ENCODE assay signal across 17 mouse cellular contexts in genomic region chr17:67625431-67625830, GRCm38 (mm10). TPM values are rescaled to one million over a fixed set of nuclear protein-coding genes. Genes with fewer than 3 reads are reported as not detected.
DNase-seq lines count a peak whose midpoint lies in the region; ATAC-seq lines count a peak whose summit lies in the region.
"Had no signal": no experiment of that assay in that cellular context is flagged by ENCODE, and none has a peak within 500 bp of the region (broad histone marks: within the 10 kb centered on the region; RNA-seq: fewer than 3 reads in every experiment).

No protein-coding gene starts in this region.

- WGBS in midbrain, embryonic 11.5 days, result 83% methylated on average over 5 of the region's 5 CpGs

- no peaks in the 10 kb centered on the region; the same call in 1 of the 2 replicates for H3K4me1 ChIP-seq in midbrain, embryonic 11.5 days (ENCODE audit: control insufficient read depth, insufficient read depth, low read length)

- no peak overlapping the region for H3K9ac ChIP-seq in midbrain, embryonic 11.5 days (ENCODE audit: low read length)
- H3K9ac ChIP-seq: hindbrain, embryonic 12.5 days had no signal

- intact Hi-C loops in heart, postnatal 36 days (cut with DNase I), result no loop called here

- H3K4me2 ChIP-seq in midbrain, embryonic 11.5 days, result no peak overlapping the region
- H3K4me2 ChIP-seq: hindbrain, embryonic 12.5 days had no signal

- H3K9me3 ChIP-seq in midbrain, embryonic 11.5 days (ENCODE audit: control insufficient read depth, low read length), result no peaks in the 10 kb centered on the region
- H3K9me3 ChIP-seq: hindbrain, embryonic 12.5 days had no signal

- no peak overlapping the region for H3K27ac ChIP-seq in midbrain, embryonic 11.5 days (ENCODE audit: low read depth, low read length)
- H3K27ac ChIP-seq: hindbrain, embryonic 12.5 days had no signal

- no peaks in the 10 kb centered on the region for H3K27me3 ChIP-seq in midbrain, embryonic 11.5 days (ENCODE audit: control insufficient read depth, insufficient read depth, low read length)
- H3K27me3 ChIP-seq: CH12.LX; hindbrain, embryonic 12.5 days had no signal

- ATAC-seq in midbrain, embryonic 11.5 days (ENCODE audit: low FRiP score), result no peak

- DNase-seq in lung, adult 18-20 months, result peak; percentile 15
- no peak for DNase-seq in lung, postnatal 10 days
- peak; percentile 54 for DNase-seq in adrenal gland, postnatal 14 days
- DNase-seq in gastrocnemius, adult 8-10 months (ENCODE audit: low spot score in 2 of 2), result peak; percentile 55 to 62
- peak; percentile 43 to 62 for DNase-seq in heart, postnatal 36 days
- no peak for DNase-seq in midbrain, embryonic 11.5 days (ENCODE audit: low spot score, missing footprints)
- DNase-seq in right cerebral cortex, adult 18-20 months, result no peak
- DNase-seq in frontal cortex, postnatal 10 days (ENCODE audit: low spot score in 2 of 2), result no peak
- DNase-seq: embryo, embryonic 11 days; kidney, adult 18-20 months; liver had no signal

- no peaks in the 10 kb centered on the region for H3K36me3 ChIP-seq in midbrain, embryonic 11.5 days (ENCODE audit: control insufficient read depth, insufficient read depth, low read length)
- H3K36me3 ChIP-seq: hindbrain, embryonic 12.5 days had no signal

- H3K4me3 ChIP-seq in midbrain, embryonic 11.5 days (ENCODE audit: low read depth, low read length), result no peak overlapping the region
- H3K4me3 ChIP-seq: erythroblast, embryonic 14.5 days; hindbrain, embryonic 12.5 days had no signal

RNA-seq across cellular contexts. Expression of gene Lrrc30, which starts 7.1 kb away (rescaled TPM):
- total RNA-seq in adrenal gland, postnatal 14 days (2021), result 0.26 and 0.37 TPM in 2 replicates
- 100 to 1,000 TPM in 2 of 4 experiments, 10 to 100 TPM in 2; 76.4 to 182 (median 94.4) TPM for total RNA-seq in gastrocnemius, adult 8-10 months (2022)
- under 1 TPM; 0.28 to 0.68 TPM for total RNA-seq in heart, postnatal 36 days (2021)
- polyA plus RNA-seq in midbrain, embryonic 11.5 days (2014; fragmentation: Nextera tagmentation; extraction: Ambion mirVana), result not detected in 2 replicates
- total RNA-seq: CH12.LX; left cerebral cortex, adult 8-10 months had no signal
- polyA plus RNA-seq: erythroblast, embryonic 14.5 days; hindbrain, embryonic 12.5 days; large intestine, adult 2 months; stomach, embryonic 14.5 days had no signal

Comparison
In these comparisons a context has a peak if more than half of its experiments do, and no peak if none do; other contexts are left out.
1. DNase-seq: peak in lung, adult 18-20 months (2 of 2), adrenal gland, postnatal 14 days (single experiment), gastrocnemius, adult 8-10 months (2 of 2) and heart, postnatal 36 days (2 of 2); none in lung, postnatal 10 days (single experiment), midbrain, embryonic 11.5 days (single experiment), right cerebral cortex, adult 18-20 months (single experiment) and frontal cortex, postnatal 10 days (0 of 2).
2. RNA of gene Lrrc30, which starts 7.1 kb away (total RNA-seq): 76.4 to 182 TPM in gastrocnemius, adult 8-10 months; 0.28 to 0.68 TPM in heart, postnatal 36 days and 0.26 to 0.37 TPM in adrenal gland, postnatal 14 days; every median in the first group is over 10 times any median in the second.